Mouse (Mus musculus): ENCODE measurements around the gene Itpr3. TPM values are rescaled to one million over a fixed set of nuclear protein-coding genes. Genes with fewer than 3 reads are reported as not detected.

Itpr3 gene
- polyA plus RNA-seq, 1 experiment, result 1.3 TPM

GRCm38 (mm10) chr17:27032869-27033268 is 24.2 kb upstream of the Itpr3 start:
- no peak for TF ChIP-seq FLI1 (IDR thresholded peaks at IDR 0.05; ENCODE audit: low read length)
- TF ChIP-seq GATA1 (IDR thresholded peaks at IDR 0.05; ENCODE audit: borderline replicate concordance, low read length), result no peak
- Histone ChIP-seq H3K27me3 (replicated peaks) (peaks cover 35% of the 10 kb centered on the region), H3K36me3 (replicated peaks; ENCODE audit: low read length) (no peaks in the 10 kb centered on the region), H3K4me3 (replicated peaks) (peak overlapping the region; percentile 84), H3K4me1 (peaks cover 67% of the 10 kb centered on the region), H3K9me3 (0 out of 2 replicates have a peak, but pooled peaks cover 10% of the 10 kb centered on the region)

- no peak for TF ChIP-seq FLI1 (IDR thresholded peaks at IDR 0.05; ENCODE audit: low read length)
- no peak for TF ChIP-seq GATA1 (IDR thresholded peaks at IDR 0.05; ENCODE audit: borderline replicate concordance, low read length)
- Histone ChIP-seq H3K36me3 (replicated peaks; ENCODE audit: low read length) (no peaks in the 10 kb centered on the region), H3K4me1 (peaks cover 79% of the 10 kb centered on the region), H3K9me3 (0 out of 2 replicates have a peak, but pooled peaks cover 3% of the 10 kb centered on the region), H3K4me3 (replicated peaks) (no peak overlapping the region), H3K27me3 (replicated peaks) (peaks cover 58% of the 10 kb centered on the region)
These were observed 20.6 kb upstream of the Itpr3 start for GRCm38 (mm10) chr17:27036465-27036864.

GRCm38 (mm10) chr17:27038335-27039050 is 18.6 kb upstream of the Itpr3 start:
- TF ChIP-seq FLI1 (IDR thresholded peaks at IDR 0.05; ENCODE audit: low read length) (no peak), GATA1 (IDR thresholded peaks at IDR 0.05; ENCODE audit: borderline replicate concordance, low read length) (no peak)
- Histone ChIP-seq H3K9me3 (no peaks in the 10 kb centered on the region), H3K27me3 (replicated peaks) (peaks cover 63% of the 10 kb centered on the region), H3K36me3 (replicated peaks; ENCODE audit: low read length) (no peaks in the 10 kb centered on the region), H3K4me3 (replicated peaks) (no peak overlapping the region), H3K4me1 (peaks cover 86% of the 10 kb centered on the region)

GRCm38 (mm10) chr17:27039432-27040102 is 17.5 kb upstream of the Itpr3 start:
- Histone ChIP-seq H3K27me3 (replicated peaks) (peaks cover 59% of the 10 kb centered on the region), H3K9me3 (no peaks in the 10 kb centered on the region)
- no peak for TF ChIP-seq GATA1 (IDR thresholded peaks at IDR 0.05; ENCODE audit: borderline replicate concordance, low read length)
- TF ChIP-seq FLI1 (IDR thresholded peaks at IDR 0.05; ENCODE audit: low read length), result no peak

GRCm38 (mm10) chr17:27040304-27041045 is 16.6 kb upstream of the Itpr3 start:
- Histone ChIP-seq H3K4me3 (replicated peaks) (no peak overlapping the region), H3K9me3 (no peaks in the 10 kb centered on the region), H3K4me1 (peaks cover 71% of the 10 kb centered on the region), H3K27me3 (replicated peaks) (peaks cover 57% of the 10 kb centered on the region), H3K36me3 (replicated peaks; ENCODE audit: low read length) (no peaks in the 10 kb centered on the region)
- TF ChIP-seq FLI1 (IDR thresholded peaks at IDR 0.05; ENCODE audit: low read length) (no peak), GATA1 (IDR thresholded peaks at IDR 0.05; ENCODE audit: borderline replicate concordance, low read length) (no peak)

More at GRCm38 (mm10) chr17:27039432-27040102, 17.5 kb upstream of the Itpr3 start:
- Histone ChIP-seq H3K4me3 (replicated peaks) (no peak overlapping the region), H3K4me1 (peaks cover 80% of the 10 kb centered on the region), H3K36me3 (replicated peaks; ENCODE audit: low read length) (no peaks in the 10 kb centered on the region)

- Histone ChIP-seq H3K27me3 (replicated peaks) (peaks cover 53% of the 10 kb centered on the region), H3K9me3 (no peaks in the 10 kb centered on the region), H3K4me1 (peaks cover 64% of the 10 kb centered on the region), H3K4me3 (replicated peaks) (no peak overlapping the region), H3K36me3 (replicated peaks; ENCODE audit: low read length) (no peaks in the 10 kb centered on the region)
- no peak for TF ChIP-seq GATA1 (IDR thresholded peaks at IDR 0.05; ENCODE audit: borderline replicate concordance, low read length)
- TF ChIP-seq FLI1 (IDR thresholded peaks at IDR 0.05; ENCODE audit: low read length), result no peak
These were observed 15.9 kb upstream of the Itpr3 start for GRCm38 (mm10) chr17:27041046-27041786.

GRCm38 (mm10) chr17:27041787-27042055 is 15.4 kb upstream of the Itpr3 start:
- H3K36me3 ChIP-seq (replicated peaks; ENCODE audit: low read length), result no peaks in the 10 kb centered on the region
- no peaks in the 10 kb centered on the region for H3K9me3 ChIP-seq
- H3K4me3 ChIP-seq (replicated peaks), result no peak overlapping the region
- H3K27me3 ChIP-seq (replicated peaks), result peaks cover 48% of the 10 kb centered on the region
- peaks cover 64% of the 10 kb centered on the region for H3K4me1 ChIP-seq
- TF ChIP-seq FLI1 (IDR thresholded peaks at IDR 0.05; ENCODE audit: low read length) (no peak), GATA1 (IDR thresholded peaks at IDR 0.05; ENCODE audit: borderline replicate concordance, low read length) (no peak)

GRCm38 (mm10) chr17:27042840-27043239 is 14.3 kb upstream of the Itpr3 start:
- peaks cover 43% of the 10 kb centered on the region for H3K27me3 ChIP-seq (replicated peaks)
- H3K36me3 ChIP-seq (replicated peaks; ENCODE audit: low read length), result no peaks in the 10 kb centered on the region
- 0 out of 2 replicates have a peak, but pooled peaks cover 3% of the 10 kb centered on the region for H3K9me3 ChIP-seq
- H3K4me3 ChIP-seq (replicated peaks), result peak overlapping the region; percentile 16
- TF ChIP-seq GATA1 (IDR thresholded peaks at IDR 0.05; ENCODE audit: borderline replicate concordance, low read length), result no peak
- TF ChIP-seq FLI1 (IDR thresholded peaks at IDR 0.05; ENCODE audit: low read length), result no peak
- peaks cover 70% of the 10 kb centered on the region for H3K4me1 ChIP-seq

- H3K4me1 ChIP-seq, result peaks cover 61% of the 10 kb centered on the region
- H3K36me3 ChIP-seq (replicated peaks; ENCODE audit: low read length), result no peaks in the 10 kb centered on the region
- H3K27me3 ChIP-seq (replicated peaks), result peaks cover 29% of the 10 kb centered on the region
- TF ChIP-seq GATA1 (IDR thresholded peaks at IDR 0.05; ENCODE audit: borderline replicate concordance, low read length) (no peak), FLI1 (IDR thresholded peaks at IDR 0.05; ENCODE audit: low read length) (no peak)
- 0 out of 2 replicates have a peak, but pooled peaks cover 5% of the 10 kb centered on the region for H3K9me3 ChIP-seq
- H3K4me3 ChIP-seq (replicated peaks), result no peak overlapping the region
These were observed 11.9 kb upstream of the Itpr3 start for GRCm38 (mm10) chr17:27045164-27045563.
